Mouse (Mus musculus): ENCODE results near the gene Ppp1r36.

The Ppp1r36 gene

DNA sequence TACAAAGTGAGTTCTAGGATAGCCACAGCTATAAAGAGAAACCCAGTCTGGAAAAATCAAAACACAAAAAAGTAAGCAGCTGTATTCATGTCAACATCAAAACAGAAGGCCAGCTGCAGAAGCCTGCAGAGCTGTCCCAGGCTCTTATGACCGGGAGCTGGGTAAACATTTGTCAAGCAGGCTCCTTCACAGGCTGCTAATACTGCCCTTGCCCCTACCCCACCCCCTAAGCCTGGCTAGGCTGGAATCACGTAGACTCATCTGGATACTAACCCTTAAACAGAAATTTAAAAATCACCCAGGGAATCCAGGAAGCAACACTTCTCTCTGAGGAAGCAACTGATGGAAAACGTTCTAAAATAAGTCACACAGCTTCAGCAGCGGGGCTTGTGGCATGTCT, 67.5 kb downstream of the Ppp1r36 start:
- in situ Hi-C loops (cut with MboI, MseI): no loop called here

DNA sequence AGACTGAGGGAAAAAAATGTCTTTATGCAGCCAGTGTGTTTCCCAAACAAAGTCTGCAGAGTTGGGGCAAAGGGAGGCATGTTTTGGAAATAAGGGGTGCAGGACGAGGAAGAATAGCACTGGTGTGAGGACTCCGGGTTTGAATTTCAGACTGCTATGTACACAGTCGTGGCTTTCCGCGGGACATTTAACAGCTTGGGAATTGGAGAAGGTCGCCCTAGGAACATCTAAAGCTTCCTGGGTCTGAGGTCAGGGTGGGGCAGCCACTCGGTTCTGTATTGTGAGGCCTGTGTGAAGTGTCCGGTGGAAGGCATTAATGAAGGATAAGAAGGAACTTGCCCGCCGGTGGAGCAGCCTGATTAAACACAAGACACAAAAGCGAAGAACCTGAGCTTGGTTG, 68.0 kb downstream of the Ppp1r36 start:
- in situ Hi-C loops (cut with MboI, MseI): no loop called here

DNA sequence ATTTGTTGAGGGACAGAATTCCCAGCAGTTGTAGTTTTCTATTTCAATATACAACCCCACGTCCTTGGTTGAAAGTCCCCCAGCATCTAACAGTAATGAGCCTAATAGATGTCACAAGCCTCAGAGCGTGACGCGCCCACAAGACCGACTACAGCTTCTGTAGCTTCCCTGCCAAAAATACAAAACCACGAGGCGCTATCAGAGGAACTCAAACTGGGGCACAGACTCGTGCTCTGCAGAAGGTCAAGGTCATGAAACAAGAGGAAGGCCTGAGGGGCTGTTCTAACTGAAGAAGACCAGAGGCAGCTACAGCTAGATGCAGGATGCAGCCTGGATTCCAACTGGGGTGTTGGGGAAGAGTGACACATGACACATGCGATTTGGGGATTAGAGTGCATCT, 69.6 kb downstream of the Ppp1r36 start:
- in situ Hi-C loops (cut with MboI, MseI): no loop called here

Measured in T-helper 17 cell (primary cell).